Mouse (Mus musculus): ENCODE results near the gene Cab39l.
"Not testable (repeated sequence)": the region's sequence is repeated elsewhere in the genome, so short reads cannot be mapped to it uniquely, and the experiment has no call there.

Cab39l gene

GRCm38 (mm10) chr14:59591901-59592300, 151.1 kb downstream of the Cab39l start:
- no peak for DNase-seq

- DNase-seq = no peak
Observed at GRCm38 (mm10) chr14:59592593-59592992, 151.8 kb downstream of the Cab39l start.

GRCm38 (mm10) chr14:59594988-59595387, 154.2 kb downstream of the Cab39l start:
- no peak for DNase-seq

GRCm38 (mm10) chr14:59597398-59598259, 156.9 kb downstream of the Cab39l start, which contains the start of gene Cdadc1:
Gene Cdadc1 (minus strand): TSS chr14:59597959.
- DNase-seq = peak; percentile 95

GRCm38 (mm10) chr14:59598260-59598627, 157.5 kb downstream of the Cab39l start:
- DNase-seq = no peak

- DNase-seq = peak; percentile 58
Observed at GRCm38 (mm10) chr14:59604002-59604645, 163.4 kb downstream of the Cab39l start.

GRCm38 (mm10) chr14:59605671-59606353, 165.0 kb downstream of the Cab39l start:
- DNase-seq = peak; percentile 81

GRCm38 (mm10) chr14:59607021-59607420, 166.2 kb downstream of the Cab39l start:
- no peak for DNase-seq

GRCm38 (mm10) chr14:59612920-59613625, 172.3 kb downstream of the Cab39l start:
- DNase-seq = peak; percentile 70

GRCm38 (mm10) chr14:59614149-59614548, 173.4 kb downstream of the Cab39l start:
- DNase-seq = not testable (repeated sequence)

- DNase-seq = no peak
Observed at GRCm38 (mm10) chr14:59616802-59617201, 176.0 kb downstream of the Cab39l start.

- no peak for DNase-seq
Observed at GRCm38 (mm10) chr14:59624326-59624885, 183.6 kb downstream of the Cab39l start.

- peak; percentile 95 for DNase-seq
Observed at GRCm38 (mm10) chr14:59625158-59625805, 184.5 kb downstream of the Cab39l start, which contains the start of gene Shisa2. Gene Shisa2 (plus strand): TSS chr14:59625308.

- DNase-seq = peak; percentile 88
Observed at GRCm38 (mm10) chr14:59625806-59626364, 185.1 kb downstream of the Cab39l start.

GRCm38 (mm10) chr14:59626711-59627110, 185.9 kb downstream of the Cab39l start:
- DNase-seq = peak; percentile 54

- DNase-seq = peak; percentile 54
Observed at GRCm38 (mm10) chr14:59627142-59627680, 186.4 kb downstream of the Cab39l start.

- peak; percentile 64 for DNase-seq
Observed at GRCm38 (mm10) chr14:59627823-59628222, 187.1 kb downstream of the Cab39l start.

- DNase-seq = peak; percentile 49
Observed at GRCm38 (mm10) chr14:59629308-59629707, 188.5 kb downstream of the Cab39l start.

GRCm38 (mm10) chr14:59630096-59630495, 189.3 kb downstream of the Cab39l start:
- no peak for DNase-seq

GRCm38 (mm10) chr14:59632067-59632466, 191.3 kb downstream of the Cab39l start:
- DNase-seq = no peak

- peak; percentile 37 for DNase-seq
Observed at GRCm38 (mm10) chr14:59633295-59633898, 192.6 kb downstream of the Cab39l start.
